Mouse (Mus musculus) layer of hippocampus, adult 18-20 months (tissue): ENCODE measurements around the gene Tenm4. TPM values are rescaled to one million over a fixed set of nuclear protein-coding genes. Genes with fewer than 3 reads are reported as not detected.
"Not testable (repeated sequence)": the region's sequence is repeated elsewhere in the genome, so short reads cannot be mapped to it uniquely, and the experiment has no call there.

Source experiments
- DNase-seq, 2 experiments: peaks; one replicate each; pipeline ENCODE4 v3.0.0; 2022; ENCODE audit warnings: low spot score in 2 of 2
- total RNA-seq, 2 experiments: library from RNA; stranded (reverse); gene quantifications; 2 replicates each; pipeline ENCODE4 v1.2.3; 2021

The Tenm4 gene
- total RNA-seq, 2 experiments from 2014 or later, result 107 to 108 TPM

GRCm38 (mm10) chr7:96565806-96566205, 394.8 kb downstream of the Tenm4 start:
- no peak for DNase-seq

DNA sequence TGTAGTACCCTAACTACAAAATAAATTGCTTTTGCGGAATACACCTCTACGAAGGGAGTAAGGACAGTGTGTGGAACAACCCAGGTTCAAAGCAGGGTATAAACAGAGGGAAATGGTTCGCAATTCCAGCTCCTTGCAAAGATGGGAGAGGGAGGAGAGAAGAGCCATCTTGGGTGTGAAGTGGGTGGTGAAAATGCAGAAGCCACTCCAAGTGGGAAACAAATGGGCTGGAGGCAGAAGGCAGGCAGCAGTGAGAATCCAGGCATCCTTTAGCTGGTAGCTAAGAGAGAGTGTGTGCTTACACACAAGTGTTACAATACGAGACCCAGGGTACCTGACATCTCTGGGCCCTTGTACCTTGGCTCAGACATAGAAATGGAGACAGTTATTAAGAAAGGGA, 395.2 kb downstream of the Tenm4 start:
- DNase-seq, result peak in 1 of 2 experiments; percentile 38

GRCm38 (mm10) chr7:96568034-96568433, 397.0 kb downstream of the Tenm4 start:
- no peak for DNase-seq

DNA sequence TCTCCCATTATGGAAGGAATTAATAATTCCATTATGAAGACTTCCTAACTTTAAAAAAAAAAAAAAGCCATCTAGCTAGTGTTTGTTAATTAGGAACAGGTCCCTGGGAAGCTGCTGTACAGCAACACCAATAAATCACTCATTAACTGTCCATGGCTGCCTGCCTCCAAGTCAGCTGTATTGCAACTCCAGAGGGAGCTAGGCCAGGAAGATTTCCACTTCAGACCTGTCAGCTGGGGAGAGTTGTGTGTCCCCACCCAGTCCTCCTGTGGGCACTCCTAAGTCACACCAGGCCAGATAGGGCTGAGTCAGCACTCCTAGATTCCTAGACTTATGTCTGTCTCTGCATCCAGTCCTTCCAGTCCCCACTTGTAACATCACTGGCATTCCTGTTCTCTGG, 399.9 kb downstream of the Tenm4 start:
- no peak for DNase-seq

GRCm38 (mm10) chr7:96572995-96573394, 401.9 kb downstream of the Tenm4 start:
- DNase-seq, result peak in 1 of 2 experiments; percentile 28

- peak; percentile 88 to 93 for DNase-seq
These were observed 404.2 kb downstream of the Tenm4 start for GRCm38 (mm10) chr7:96575202-96575650.

GRCm38 (mm10) chr7:96582752-96583151, 411.7 kb downstream of the Tenm4 start:
- DNase-seq, result no peak

DNA sequence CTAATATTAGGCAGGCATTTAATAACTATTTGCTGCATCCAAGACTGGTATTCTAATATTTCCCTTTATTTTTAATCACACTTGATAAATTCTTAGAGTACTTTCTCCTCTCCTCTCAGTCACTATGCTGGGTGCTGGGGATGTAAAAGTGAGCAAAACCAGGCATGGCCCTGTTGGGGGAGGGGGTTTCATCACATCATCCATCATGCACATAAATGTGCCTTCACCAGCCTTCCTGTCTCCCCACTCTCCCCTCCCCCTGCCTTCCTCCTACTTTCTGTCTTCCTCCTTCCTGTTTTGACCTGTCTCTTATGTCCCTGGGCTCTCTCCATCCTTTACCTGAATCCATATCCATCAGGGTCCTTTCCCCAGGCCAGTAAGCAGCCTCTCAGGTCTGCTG, 416.4 kb downstream of the Tenm4 start:
- DNase-seq, result no peak

- DNase-seq, result no peak
These were observed 417.5 kb downstream of the Tenm4 start for GRCm38 (mm10) chr7:96588567-96588966.

DNA sequence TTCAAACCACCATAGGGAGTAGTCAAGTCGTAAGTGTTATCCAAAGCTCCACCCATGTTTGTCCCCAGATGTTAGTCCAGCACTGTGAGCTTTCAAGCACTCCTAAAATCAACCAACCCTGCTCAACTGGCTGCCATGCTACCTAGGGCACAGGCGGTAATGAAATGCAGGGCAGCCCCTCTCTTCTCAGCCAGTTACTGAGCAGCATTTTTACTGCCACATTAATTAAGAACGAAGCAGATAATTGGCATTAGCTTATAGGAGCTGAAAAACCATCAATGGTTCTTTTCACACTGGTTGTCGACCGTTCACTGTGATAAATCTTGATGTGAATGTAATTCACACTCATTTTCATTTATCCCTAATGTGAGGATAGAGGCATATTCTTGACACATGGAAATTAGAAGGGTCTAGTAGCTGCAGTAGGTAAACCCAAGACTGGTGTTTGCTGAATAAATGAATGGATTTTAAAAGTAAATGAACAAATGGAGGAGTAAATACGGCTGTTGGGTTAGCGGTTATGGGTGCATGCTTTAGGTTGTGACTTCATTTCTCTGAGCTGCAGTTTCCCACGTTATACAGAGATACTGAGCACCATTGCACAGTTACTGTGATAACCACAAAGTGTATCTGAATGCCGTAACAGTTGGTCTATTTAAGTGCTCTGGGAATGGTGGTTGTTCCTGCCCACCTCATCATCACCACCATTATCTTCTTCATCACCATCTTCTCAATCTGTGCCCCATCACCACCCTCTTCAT, 424.7 kb downstream of the Tenm4 start:
- DNase-seq, result no peak

DNA sequence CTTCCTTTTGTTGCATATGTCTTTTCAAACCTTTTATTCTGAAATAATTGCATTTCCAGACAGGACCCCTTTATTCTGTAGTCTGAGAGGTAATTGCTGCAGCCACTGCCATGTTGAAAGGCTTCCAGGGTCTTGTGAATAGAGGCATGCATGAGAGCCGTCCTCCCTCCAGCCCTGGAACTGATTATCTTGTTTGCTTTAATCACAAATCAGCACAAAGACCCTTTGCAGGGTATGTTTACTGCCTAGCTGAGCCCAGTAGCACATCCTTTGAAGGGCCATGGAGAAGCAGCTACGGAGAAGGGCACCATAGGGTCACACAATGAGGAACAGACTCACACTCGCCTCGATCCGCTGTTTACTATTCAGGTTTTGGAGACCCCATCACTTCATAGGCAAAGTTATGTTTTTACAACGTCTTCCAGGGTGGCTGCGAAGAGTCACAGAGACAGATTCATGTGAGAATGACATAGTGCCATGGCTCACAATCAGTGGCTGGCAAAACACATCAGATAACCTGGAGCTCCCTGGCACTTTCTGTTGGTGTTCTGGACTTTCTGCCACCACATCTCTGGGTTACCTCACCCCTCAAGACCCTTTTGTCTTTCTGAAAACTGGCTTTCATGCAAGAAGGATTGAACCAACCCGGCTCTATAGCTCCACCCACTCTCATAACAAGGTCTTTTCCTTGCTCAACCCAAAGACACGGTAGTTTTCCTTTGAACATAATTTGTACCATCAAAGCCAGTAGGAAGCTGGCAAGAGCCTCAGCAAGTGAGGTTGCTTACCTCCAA, 425.6 kb downstream of the Tenm4 start:
- no peak for DNase-seq

DNA sequence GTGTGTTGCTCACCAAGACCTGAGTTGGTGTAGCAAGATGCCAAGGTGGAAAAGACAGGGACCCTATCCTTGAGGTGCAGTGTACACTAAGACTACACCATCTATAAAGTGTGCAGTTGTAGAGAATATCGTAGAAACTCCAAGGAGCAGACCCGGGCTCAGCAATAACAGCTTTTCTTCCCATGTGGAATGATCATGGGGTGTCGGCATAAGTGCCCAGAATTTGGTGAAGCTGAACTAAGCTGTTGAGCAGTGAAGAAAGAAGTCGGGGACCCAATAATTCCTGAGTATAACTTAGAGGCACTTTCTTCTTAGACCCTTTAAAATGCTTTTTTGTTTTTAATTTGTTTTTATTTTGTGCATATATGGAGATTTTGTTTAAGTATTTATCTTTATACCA, 426.8 kb downstream of the Tenm4 start:
- DNase-seq, result no peak

- no peak for DNase-seq
These were observed 428.0 kb downstream of the Tenm4 start for GRCm38 (mm10) chr7:96599081-96599480.

DNA sequence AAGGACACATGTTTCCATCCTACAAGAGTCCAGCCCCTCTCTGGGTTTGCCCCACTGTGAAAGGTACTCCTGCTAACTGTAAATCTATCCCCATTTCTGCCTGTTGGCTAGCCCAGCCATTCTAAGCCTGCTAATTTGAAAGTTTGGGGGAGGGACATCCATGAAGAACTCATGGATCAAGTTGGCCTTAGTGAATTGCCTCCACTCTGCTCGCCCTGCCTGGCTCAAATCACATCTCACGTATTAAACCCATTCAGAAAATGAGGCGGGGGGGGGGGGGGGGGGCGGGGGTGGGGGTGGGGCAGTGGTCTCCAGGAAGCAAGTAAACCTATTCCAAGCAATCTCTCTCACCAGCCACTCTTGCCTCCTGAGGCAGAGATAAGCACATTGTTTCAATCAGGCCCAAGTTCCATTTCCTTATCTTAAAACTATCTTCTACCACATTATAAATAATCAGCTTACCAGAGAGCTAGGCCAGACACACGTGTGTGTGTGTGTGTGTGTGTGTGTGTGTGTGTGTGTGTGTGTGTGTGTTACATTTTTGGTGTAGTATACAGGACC, 429.4 kb downstream of the Tenm4 start:
- no peak for DNase-seq

- DNase-seq, result no peak
These were observed 433.2 kb downstream of the Tenm4 start for GRCm38 (mm10) chr7:96604091-96604745.

DNA sequence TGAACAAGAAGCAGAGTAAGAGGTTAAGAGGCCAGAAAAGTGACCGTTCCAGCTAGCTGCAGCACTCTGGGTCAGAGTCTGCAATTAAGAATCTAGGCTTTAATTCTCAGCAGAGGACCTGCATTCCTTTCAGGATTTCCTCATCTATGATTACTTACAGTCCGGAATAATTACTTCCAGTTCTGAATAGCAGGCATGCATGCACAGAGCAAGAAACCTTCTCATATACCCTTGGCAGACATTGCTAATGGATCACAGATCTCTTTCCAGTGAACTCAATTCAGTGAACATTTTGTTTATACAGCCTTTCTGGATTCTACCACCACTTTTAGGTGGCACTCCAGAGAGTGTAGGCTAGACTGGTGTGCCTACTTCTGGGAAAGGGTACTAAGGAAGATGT, 434.3 kb downstream of the Tenm4 start:
- no peak for DNase-seq

DNA sequence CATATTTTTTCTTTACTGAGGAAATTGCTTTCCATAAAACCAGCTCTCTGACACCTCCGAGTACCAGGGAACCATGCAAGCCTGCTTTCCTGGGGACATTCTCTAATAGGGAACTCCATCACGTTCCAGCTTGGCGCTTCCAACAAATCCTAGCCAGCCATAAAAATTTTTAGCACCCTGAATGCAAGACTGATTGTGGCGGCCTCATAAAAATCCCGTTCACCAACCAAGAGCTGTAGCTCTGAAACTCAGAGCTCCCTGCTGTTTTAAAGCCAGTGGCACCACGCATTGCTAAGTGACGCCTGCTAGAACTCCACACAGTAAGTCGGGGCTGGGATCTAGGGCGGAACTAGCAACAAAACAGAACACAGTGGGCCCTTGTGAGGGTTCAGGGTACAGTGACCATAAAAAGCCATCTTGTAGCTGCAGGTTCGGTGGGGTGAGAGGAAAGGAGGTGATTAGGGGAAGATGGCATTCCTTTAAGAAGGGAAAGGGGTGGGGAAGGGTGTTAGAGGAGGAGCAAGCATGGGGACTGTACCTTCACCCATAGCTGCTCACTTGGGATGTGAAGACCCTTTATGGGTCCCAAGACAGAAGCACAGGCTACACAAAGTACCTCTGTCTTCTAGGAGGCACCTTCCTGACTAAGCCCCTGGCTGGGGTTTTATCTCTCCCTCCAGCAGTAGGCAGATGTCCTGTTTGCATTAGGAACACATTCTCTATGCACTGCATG, 439.0 kb downstream of the Tenm4 start:
- peak in 1 of 2 experiments; percentile 14 for DNase-seq

DNA sequence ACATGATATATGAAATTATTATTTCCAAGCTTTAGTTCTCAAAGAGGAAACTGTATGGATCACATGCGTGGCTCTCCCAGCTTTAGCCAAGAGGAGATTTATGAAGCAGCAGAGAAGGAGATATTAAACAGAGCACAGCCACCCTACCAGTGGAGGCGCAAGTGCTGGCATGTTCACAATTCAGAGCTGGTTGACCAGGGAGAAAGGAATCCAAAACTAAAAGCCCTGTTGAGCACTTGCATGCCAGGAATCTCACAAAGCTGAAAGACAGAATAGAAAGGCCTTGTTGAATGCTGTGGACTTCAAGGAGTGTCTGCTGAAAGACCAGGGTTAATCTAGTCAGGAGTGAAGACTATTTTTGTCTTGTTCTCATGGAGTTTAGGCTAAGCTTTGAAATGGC, 446.3 kb downstream of the Tenm4 start:
- DNase-seq, result no peak

- DNase-seq, result no peak
These were observed 449.0 kb downstream of the Tenm4 start for GRCm38 (mm10) chr7:96619930-96620472.

GRCm38 (mm10) chr7:96626338-96626737, 455.3 kb downstream of the Tenm4 start:
- DNase-seq, result no peak

DNA sequence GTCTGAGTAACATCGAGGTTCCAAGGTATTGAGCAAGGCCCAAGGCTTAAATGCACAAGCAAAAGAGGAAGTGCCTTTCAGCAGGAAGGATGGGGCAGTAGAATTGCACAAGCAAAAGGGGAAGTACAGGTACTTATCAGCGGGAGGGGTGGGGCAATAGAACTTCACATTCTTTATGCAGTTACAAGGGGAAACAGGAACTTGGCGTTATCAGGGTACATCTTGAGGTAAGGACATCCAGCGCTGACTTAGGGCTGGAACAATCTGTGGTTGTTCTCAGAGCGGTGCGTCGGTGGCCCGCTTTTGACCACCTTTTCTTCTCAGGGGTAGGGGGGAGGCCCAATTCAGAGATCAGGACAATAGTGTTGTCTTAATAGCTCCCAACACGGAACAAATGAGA, 459.5 kb downstream of the Tenm4 start:
- not testable (repeated sequence) for DNase-seq
